Mouse (Mus musculus) kidney, postnatal 36 days (tissue): ENCODE measurements at regions not wholly inside any gene's neighbourhood (a gene's known extent, or its start where the extent isn't known, plus 50 kb on each side); places are given as distances from the start of the nearest gene placed in this dataset.

ENCODE experiments used
- DNase-seq, 2 experiments: peaks; one replicate each; pipeline ENCODE4 v3.0.0; 2021 to 2022; ENCODE audit warnings: mixed read lengths in 2 of 2

GRCm38 (mm10) chr1:177323366-177323765 lies 65.4 kb upstream of the Akt3 start:
- DNase-seq, result no peak

- peak in 1 of 2 experiments; percentile 8 for DNase-seq
Observed at GRCm38 (mm10) chr1:177322745-177323299, 64.8 kb upstream of the Akt3 start.

- no peak for DNase-seq
Observed at GRCm38 (mm10) chr1:177322307-177322685, 64.3 kb upstream of the Akt3 start.

GRCm38 (mm10) chr1:177321655-177322306 lies 63.8 kb upstream of the Akt3 start:
- DNase-seq, result no peak

- no peak for DNase-seq
Observed at GRCm38 (mm10) chr1:177308213-177308872, 50.3 kb upstream of the Akt3 start.
